Mouse (Mus musculus): Measurements from ENCODE around the gene Majin. TPM values are rescaled to one million over a fixed set of nuclear protein-coding genes. Genes with fewer than 3 reads are reported as not detected.

The Majin gene
- polyA plus RNA-seq, 1 experiment = not detected

DNA sequence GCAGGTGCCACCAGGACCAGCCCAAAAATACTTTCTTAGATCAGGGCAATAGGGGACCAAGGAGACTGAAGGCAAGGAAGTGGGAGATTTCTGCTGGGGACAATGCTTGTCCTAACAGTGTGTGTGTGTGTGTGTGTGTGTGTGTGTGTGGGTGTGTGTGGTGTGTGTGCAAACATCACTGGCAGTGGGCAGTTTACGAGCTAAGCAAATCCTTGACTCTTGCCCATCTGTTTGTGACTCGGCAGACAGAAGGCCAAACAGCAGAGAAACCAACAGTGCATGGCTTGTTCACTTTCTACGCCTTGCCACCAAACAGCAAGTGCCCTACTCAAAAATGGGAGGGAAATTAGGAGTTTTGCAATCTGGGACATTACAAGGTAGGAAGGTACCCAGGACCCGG is 89.4 kb downstream of the Majin start:
- TF ChIP-seq SRF (IDR thresholded peaks at IDR 0.05; ENCODE audit: control insufficient read depth, insufficient read length, low read depth) (no peak), POLR2A (IDR thresholded peaks at IDR 0.05; ENCODE audit: insufficient read length, low read depth) (no peak), TCF12 (IDR thresholded peaks at IDR 0.05; ENCODE audit: insufficient read depth, poor library complexity, severe bottlenecking) (no peak), MYOG (IDR thresholded peaks at IDR 0.05; ENCODE audit: control insufficient read depth in 1 of 3, insufficient read depth in 1 of 3, insufficient read length in 2 of 3, low read depth in 2 of 3) (no peak), POLR2AphosphoS2 (IDR thresholded peaks at IDR 0.05; ENCODE audit: insufficient read length, low read depth) (no peak), CEBPB (IDR thresholded peaks at IDR 0.05; ENCODE audit: insufficient read depth, poor library complexity, severe bottlenecking) (no peak), USF1 (IDR thresholded peaks at IDR 0.05; ENCODE audit: low read depth) (no peak)
- no peak overlapping the region for H3K4me3 ChIP-seq
- H3ac ChIP-seq (ENCODE audit: control insufficient read depth, insufficient read length) = no peak overlapping the region
- no peak overlapping the region for H3K4me2 ChIP-seq (ENCODE audit: low read depth)
- H3K27me3 ChIP-seq (ENCODE audit: control insufficient read depth, insufficient read depth, insufficient read length) = no peaks in the 10 kb centered on the region
- peaks cover 1% of the 10 kb centered on the region for H3K36me3 ChIP-seq (ENCODE audit: control insufficient read depth, insufficient read depth)
- H3K79me2 ChIP-seq (ENCODE audit: control insufficient read depth, insufficient read depth) = peaks cover 14% of the 10 kb centered on the region

Other genes starting within 250 kb of the Majin start
- 11.9 TPM for gene Pola2, start 220.2 kb upstream of the Majin start, polyA plus RNA-seq (2012; fragmentation: generic; extraction: Trizol)
- gene Slc22a20, start 198.2 kb upstream of the Majin start, polyA plus RNA-seq (2012; fragmentation: generic; extraction: Trizol) = not detected
- gene Capn1, start 168.5 kb upstream of the Majin start, polyA plus RNA-seq (2012; fragmentation: generic; extraction: Trizol) = 110 TPM
- 24.3 TPM for gene Syvn1, start 137.8 kb upstream of the Majin start, polyA plus RNA-seq (2012; fragmentation: generic; extraction: Trizol)
- gene Mrpl49, start 126.6 kb upstream of the Majin start, polyA plus RNA-seq (2012; fragmentation: generic; extraction: Trizol) = 43.0 TPM
- gene Fau, start 126.5 kb upstream of the Majin start, polyA plus RNA-seq (2012; fragmentation: generic; extraction: Trizol) = 2,772 TPM
- gene Znhit2, start 123.2 kb upstream of the Majin start, polyA plus RNA-seq (2012; fragmentation: generic; extraction: Trizol) = 44.3 TPM
- gene Tm7sf2, start 116.0 kb upstream of the Majin start, polyA plus RNA-seq (2012; fragmentation: generic; extraction: Trizol) = 37.1 TPM
- 49.1 TPM for gene Vps51, start 107.2 kb upstream of the Majin start, polyA plus RNA-seq (2012; fragmentation: generic; extraction: Trizol)
- gene Tmem262, start 104.4 kb upstream of the Majin start, polyA plus RNA-seq (2012; fragmentation: generic; extraction: Trizol) = 0.13 TPM
- 0.26 TPM for gene Gm28374, start 102.1 kb upstream of the Majin start, polyA plus RNA-seq (2012; fragmentation: generic; extraction: Trizol)
- gene Zfpl1, start 99.4 kb upstream of the Majin start, polyA plus RNA-seq (2012; fragmentation: generic; extraction: Trizol) = 68.5 TPM
- gene Cdca5, start 99.4 kb upstream of the Majin start, polyA plus RNA-seq (2012; fragmentation: generic; extraction: Trizol) = 7.7 TPM
- 0.07 TPM for gene AC131692.1, start 90.0 kb upstream of the Majin start, polyA plus RNA-seq (2012; fragmentation: generic; extraction: Trizol)
- 0.11 TPM for gene Naaladl1, start 78.6 kb upstream of the Majin start, polyA plus RNA-seq (2012; fragmentation: generic; extraction: Trizol)
- gene Sac3d1, start 65.7 kb upstream of the Majin start, polyA plus RNA-seq (2012; fragmentation: generic; extraction: Trizol) = 27.5 TPM
- 18.5 TPM for gene Snx15, start 56.1 kb upstream of the Majin start, polyA plus RNA-seq (2012; fragmentation: generic; extraction: Trizol)
- gene Batf2, start 43.4 kb upstream of the Majin start, polyA plus RNA-seq (2012; fragmentation: generic; extraction: Trizol) = 0.05 TPM
- 110 TPM for gene Arl2, start 42.8 kb upstream of the Majin start, polyA plus RNA-seq (2012; fragmentation: generic; extraction: Trizol)
- gene Gpha2, start 42.0 kb downstream of the Majin start, polyA plus RNA-seq (2012; fragmentation: generic; extraction: Trizol) = 0.40 TPM
- gene Ppp2r5b, start 51.5 kb downstream of the Majin start, polyA plus RNA-seq (2012; fragmentation: generic; extraction: Trizol) = 51.4 TPM
- gene Atg2a, start 57.3 kb downstream of the Majin start, polyA plus RNA-seq (2012; fragmentation: generic; extraction: Trizol) = 15.2 TPM
- 433 TPM for gene Ehd1, start 92.3 kb downstream of the Majin start, polyA plus RNA-seq (2012; fragmentation: generic; extraction: Trizol)
- 10.0 TPM for gene Cdc42bpg, start 122.1 kb downstream of the Majin start, polyA plus RNA-seq (2012; fragmentation: generic; extraction: Trizol)
- gene Men1, start 150.6 kb downstream of the Majin start, polyA plus RNA-seq (2012; fragmentation: generic; extraction: Trizol) = 37.2 TPM
- 10.0 TPM for gene Map4k2, start 156.7 kb downstream of the Majin start, polyA plus RNA-seq (2012; fragmentation: generic; extraction: Trizol)
- 131 TPM for gene Sf1, start 179.3 kb downstream of the Majin start, polyA plus RNA-seq (2012; fragmentation: generic; extraction: Trizol)
- 232 TPM for gene Pygm, start 200.0 kb downstream of the Majin start, polyA plus RNA-seq (2012; fragmentation: generic; extraction: Trizol)
- 8.0 TPM for gene Rasgrp2, start 215.0 kb downstream of the Majin start, polyA plus RNA-seq (2012; fragmentation: generic; extraction: Trizol)
- gene Nrxn2, start 234.3 kb downstream of the Majin start, polyA plus RNA-seq (2012; fragmentation: generic; extraction: Trizol) = 0.01 TPM